Mouse (Mus musculus) urinary bladder, postnatal 10 days (tissue): ENCODE results near the gene Gm12830.

ENCODE experiments used
- DNase-seq: peaks from one replicate; pipeline ENCODE4 v3.0.0; 2022; ENCODE audit warnings: low spot score

Gm12830 gene

DNA sequence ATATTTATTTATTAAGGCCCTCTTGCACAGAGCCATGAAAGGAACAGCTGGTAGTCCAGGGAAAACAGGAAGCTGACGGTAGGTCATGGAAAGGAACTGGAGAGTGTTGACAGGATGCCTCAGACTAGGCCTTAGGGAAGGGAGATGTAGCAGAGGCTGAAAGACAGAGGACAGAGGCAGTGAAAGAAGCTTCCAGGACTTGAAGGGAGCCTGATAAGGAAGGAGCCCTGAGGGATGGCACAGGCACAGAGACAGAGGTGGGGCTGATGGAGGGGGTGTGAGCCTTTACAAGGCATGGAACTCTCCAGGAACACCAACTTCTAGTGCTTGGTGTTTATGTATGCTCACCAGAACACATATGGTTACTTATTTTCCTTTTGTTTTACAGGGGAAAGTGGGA, 23.1 kb downstream of the Gm12830 start:
- no peak for DNase-seq

DNA sequence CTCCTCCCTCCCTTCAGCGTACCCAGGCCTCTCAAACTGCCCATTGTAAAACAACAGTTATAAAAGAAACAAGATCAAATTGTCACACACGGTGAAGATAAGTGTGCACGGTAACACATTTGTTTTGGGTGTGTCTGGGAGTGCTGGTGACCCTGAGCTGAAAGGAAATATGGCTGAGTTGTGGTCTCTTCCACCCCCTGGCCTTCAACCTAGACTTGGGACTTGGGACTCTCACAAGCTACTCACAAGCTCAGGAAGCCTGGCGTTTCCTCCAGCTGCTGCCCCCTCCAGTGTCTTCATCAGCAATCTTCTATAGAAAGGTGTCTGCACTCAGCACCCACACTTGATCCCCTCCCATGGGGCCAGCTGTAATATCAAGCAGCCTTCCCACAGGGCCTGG, 24.1 kb downstream of the Gm12830 start:
- no peak for DNase-seq

DNA sequence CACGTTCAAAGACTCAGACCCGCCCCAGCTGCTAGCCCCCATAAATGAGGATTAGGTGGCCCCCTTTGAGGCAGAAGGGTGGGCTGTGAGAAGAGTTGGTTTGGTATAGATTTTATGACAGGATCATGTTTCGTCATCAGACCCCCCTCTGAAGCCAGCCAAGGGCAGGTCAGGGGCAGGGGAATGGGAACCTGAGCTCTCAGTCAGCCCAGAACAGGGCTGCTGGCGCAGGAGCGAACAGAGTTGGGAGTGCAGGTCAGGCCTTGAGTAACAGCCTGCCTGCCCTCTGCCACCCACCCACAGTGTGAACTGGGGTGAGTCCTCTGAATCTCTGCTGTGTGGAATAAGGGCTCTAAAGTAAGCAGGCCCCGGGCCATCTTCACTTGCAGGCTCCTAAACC, 25.2 kb downstream of the Gm12830 start:
- no peak for DNase-seq

DNA sequence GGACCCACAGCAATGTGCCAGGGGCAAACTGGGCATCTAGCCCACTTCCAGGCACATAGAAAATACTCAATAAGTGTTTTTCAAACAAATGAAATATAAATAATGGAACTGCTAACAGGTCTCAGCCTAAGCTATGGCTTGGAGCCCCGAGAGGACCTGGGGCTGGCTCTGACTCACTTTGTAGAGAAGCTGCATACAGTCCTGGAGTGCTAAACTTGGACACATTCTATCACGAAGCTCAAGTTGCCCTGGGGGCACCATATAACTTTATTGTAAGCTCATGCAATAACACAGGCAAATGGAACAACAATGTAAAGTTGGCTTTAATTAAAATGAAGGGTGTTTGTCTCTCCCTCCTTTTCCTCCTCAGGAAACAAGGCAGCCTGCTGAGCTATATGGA, 32.4 kb downstream of the Gm12830 start:
- DNase-seq = no peak

DNA sequence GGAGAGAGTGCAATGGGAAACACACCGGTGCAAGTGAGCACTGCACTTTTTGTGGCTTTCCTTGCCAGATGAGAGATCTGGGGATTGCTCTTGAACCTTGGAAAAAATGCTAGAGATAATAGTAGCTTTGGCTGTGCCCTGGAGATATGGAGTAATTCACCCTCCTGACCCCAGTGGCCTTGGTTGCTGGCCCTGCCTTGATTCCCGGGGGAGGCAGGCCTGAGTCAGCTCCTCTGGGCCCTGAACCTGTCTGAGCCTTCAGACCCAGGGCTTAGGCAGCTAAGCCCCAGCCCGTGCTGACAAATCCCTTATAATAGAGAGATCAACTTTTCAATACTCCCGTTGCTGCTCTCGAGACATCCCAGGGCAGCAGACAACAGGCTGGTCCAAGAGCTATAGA, 36.9 kb downstream of the Gm12830 start:
- no peak for DNase-seq

DNA sequence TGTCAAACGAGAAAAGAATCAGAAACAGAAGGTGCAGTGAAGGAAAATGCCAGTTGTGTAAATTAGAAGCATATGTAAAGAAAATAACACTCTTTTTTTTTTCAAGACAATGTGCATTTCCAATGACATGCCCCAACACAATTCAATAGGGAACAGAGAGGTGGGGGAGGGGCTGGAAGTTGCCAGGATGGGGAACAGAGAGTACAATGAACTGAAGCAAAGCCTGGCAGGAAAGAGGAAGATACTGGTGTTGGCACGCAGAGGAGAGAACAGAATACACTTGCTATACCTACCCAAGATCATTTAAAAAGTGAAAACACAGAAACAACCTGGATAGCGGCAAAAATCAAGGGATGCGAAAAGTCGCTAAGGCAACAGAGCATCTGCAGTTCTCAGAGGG, 41.6 kb downstream of the Gm12830 start:
- no peak for DNase-seq

DNA sequence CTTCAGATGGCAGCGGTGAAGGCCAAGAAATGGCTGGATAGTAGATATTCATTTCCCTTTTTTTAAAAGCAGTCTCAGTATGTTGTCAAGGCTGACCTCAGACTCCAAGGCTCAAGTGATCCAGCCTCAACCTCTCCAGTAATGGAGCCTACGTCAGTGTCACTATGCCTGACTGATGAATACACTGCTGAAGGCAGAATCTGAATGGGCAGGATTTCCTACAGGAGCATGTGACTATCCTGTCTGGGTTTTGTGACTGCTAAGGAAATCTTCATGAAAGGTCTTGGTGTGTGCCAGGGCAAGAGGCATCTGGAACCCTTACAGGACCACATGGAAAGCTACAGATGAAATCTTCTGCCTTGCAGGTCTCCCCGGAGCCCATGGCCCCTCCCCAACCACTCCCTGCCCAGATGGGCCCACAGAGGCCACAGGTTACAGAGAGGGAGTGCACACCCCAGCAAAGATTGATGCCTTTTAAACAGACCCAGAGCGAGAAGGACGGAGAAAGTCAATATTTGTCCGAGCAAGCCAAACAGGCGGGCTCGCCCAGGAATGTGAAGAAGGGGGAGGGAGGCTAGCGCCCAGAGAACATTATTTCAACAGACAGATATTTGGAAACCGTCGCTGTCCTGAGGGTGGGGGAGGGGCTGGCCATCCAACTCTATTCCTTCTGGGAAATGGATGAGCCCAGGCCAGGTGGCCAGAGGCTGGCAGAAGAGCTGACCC, 48.4 kb downstream of the Gm12830 start:
- no peak for DNase-seq

DNA sequence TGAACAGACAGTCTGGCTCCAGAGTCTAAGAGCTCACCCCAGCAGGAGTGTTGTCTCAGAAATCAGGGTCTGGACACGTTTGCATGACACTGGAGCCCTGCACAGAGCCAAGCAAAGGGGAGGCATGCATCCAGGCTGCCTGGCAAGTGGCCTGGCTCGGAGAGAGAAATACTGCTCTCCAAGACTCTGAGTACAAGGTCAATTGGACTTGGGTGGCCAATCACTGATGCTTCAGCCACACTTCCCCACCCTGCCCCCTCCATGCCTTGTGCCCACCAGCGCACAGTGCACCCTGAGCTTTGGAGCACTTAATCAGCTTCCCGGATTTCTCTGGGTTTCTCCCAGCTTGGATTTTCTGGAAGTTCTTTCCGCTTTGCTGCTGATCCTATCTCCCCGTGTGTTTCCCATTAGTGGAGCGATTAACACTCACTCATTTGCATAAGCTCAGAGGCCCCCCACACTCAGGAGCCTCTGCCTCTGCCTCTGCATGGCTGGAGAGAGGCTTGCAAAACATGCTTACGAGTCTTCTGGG, 55.0 kb downstream of the Gm12830 start:
- DNase-seq = no peak

DNA sequence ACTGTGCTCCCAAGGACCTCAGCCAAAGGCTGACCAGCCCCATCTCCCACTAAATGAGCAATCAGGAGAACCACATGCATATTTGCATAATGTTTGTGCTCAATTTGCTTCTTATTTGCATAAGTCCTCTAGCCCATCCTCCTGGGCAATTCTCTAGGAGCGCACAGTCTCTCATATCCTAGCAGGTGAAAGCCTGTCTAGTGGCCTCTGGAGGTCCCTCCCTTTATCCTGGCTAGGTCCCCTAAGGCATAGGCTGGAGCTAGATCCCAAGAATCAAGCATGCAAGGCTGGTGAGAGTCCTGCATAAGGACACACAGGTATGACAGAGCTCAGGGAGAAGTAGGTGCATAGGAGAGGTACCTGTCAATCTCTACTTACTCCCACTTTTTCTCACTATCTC, 60.7 kb downstream of the Gm12830 start:
- DNase-seq = no peak

DNA sequence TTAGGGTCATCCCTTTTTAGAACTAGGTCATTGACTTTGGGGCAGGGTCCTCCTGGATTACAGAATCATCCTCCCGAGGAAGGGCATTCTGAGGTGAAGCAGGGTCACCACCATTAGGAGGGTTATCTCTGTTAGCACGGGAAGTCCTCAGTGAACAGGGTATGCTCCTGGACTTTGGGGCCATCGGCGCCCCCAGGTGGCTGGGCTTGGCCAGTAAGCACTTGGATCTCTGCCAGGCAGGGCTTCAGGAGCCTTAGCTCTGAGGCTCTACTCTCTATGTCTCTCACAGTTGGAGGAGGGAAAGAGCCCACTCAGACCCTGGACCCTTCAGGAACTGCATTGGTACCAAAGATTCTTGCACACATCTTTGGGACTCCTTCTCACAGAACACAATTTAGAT, 76.3 kb downstream of the Gm12830 start:
- no peak for DNase-seq

DNA sequence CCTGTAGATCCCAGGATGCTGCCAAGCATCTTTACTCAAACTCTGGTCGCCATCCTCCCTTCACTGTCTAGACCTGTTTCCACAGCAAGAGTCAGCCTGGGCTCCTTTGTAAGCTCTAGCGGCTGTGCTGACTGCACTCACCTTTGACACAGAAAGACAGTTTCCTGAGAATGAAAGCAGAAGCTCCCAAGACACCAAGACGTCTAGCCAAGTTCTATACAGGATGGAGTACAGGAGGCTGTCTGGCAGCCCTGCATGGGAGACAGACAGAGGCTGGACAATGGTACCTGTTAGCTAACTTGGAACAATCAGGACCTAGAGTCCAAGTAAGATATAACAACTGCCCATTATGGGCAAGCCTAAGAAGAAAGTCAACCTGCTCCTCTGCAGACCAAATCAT, 78.4 kb downstream of the Gm12830 start:
- no peak for DNase-seq

DNA sequence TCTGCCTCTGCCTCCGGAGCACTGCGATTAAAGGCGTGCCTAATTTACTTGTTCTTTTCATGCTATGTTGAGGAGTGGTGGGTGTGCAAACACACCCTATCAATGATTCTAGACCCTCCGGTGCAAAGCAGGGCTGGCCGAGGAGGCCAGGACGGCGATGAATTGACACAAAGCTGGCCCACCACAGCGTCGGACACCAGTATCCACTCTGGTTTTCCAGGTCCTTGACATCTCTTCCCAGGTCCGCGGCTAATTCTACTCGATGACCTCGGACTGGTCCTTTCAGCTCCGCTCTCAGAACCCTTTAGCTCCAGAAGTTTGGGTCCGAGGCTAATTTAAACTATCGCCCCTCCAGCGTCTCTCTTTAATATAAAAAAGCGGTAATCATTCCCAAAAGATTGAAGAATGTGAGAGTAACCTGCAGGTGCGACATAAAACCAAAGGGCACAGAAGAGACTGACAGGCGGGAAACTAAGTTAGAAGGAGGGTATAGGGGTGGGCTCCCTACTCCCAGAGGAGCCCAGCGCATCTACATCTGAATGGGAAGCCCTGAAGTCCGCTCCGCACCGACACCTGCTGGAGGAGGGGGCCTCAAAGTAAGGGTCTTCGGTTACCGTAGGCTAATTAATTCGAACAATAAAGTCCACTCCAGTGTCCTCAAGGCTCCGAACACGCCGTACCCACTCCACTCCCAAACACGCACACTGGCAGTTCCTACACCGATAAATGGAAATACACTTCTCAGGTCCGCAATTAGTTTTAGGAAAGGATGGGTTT, 79.5 kb downstream of the Gm12830 start:
- no peak for DNase-seq

DNA sequence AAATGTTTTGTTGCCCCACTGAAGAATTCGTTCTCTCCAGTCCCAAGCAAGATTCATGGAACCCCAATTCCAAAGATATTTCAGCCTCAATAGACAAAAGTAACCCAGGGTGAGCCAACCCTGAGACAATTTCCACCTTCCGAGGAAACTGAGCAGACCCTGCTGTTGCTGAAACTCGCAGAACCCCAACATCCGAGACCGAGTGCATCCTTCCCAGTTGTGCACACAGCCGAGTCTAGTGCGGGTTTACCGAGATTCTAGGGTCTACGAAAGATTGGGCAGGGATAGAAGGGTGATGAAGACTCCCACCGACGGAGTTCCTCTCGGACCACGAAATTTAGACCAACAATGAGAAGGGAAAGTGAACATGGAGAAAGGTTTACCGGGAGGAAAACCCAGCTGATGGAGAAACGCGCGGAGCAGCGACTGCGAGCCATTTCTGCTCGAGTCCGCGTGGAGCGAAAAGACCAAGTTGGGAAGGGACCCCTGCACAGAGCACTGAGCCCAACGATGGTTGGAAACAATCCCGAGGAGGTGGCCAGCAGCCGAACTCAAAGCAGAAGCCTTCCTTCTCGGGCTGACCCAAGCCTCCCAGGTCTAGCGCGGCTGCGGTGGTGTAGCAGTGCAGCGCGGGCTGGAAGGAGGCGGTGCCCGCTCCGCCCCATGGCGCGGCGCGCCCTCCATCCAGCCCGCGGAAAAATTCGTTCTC, 80.3 kb downstream of the Gm12830 start:
- no peak for DNase-seq

DNA sequence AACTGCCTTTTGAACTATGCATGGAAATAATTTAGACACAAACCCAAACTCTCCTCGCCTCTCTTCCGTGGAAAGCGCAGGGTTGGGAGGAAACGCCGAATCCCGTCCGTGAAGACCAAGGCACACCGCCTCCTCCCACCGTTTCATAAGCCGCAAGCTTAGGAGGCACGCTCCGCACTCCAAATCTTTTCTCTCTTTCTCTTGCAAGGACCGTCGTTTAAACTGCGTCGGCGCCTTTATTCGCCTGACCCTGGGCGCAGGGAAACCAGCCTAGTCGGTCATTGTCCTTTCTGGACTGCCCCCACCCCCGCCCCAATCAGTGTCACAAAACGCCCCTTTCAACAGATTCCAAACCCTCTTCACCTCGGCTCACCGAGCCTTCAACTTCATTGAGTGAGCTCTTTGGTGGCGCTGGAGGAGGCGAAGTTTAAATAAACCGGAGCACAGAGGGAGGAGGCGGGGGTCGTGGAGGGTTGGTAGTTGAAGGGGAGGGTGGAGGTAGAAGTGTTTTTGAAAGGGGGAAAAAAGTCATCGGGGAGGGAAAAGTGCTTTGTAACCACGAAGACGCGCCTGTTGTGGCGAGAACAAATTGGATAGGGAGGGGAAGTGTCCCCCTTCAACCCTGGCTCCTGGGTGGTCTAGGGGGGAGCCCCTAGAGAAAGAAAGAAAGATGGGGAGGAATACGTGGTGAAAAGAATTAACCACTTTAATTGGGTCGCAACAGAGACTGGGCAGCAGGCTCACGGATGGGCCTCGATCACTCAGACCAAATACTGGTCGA, 81.3 kb downstream of the Gm12830 start:
- no peak for DNase-seq

DNA sequence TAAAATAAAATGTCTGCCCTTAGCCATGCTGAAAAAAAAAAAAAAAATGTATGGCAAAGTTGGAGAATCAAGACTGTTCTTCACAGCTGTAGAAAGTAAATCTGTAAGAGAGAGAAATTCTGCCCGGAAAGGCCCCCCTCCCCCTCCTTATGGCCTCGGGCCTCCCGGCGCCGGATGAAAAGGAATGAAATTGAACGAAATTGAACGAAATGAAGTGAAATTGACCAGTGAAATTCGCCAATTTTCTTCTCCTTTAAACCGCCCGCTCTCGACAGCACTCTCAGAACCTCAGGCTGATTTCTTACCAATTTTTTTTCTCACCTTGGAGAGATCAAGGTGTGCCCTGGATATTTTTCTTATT, 81.9 kb downstream of the Gm12830 start:
- DNase-seq = no peak

DNA sequence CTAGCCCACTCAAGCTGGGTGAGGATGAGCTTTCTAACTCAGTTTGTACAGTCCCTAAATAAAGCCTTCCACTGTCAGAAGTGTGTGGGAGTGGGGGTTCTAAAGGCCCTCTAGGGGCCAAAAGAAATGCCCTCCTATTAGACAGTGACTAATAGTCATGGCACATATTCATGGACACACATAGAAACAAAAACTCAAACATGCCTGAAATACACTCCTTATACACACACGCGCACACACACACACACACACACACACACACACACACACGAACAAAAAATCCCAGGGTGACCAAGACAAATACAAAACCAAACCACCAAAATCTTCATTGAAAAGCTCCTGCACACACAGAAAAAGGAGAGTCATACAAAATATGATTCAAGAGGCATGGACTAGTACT, 84.0 kb downstream of the Gm12830 start:
- no peak for DNase-seq
